ENCODE assay signal across 9 mouse cellular contexts in the genomic region with DNA sequence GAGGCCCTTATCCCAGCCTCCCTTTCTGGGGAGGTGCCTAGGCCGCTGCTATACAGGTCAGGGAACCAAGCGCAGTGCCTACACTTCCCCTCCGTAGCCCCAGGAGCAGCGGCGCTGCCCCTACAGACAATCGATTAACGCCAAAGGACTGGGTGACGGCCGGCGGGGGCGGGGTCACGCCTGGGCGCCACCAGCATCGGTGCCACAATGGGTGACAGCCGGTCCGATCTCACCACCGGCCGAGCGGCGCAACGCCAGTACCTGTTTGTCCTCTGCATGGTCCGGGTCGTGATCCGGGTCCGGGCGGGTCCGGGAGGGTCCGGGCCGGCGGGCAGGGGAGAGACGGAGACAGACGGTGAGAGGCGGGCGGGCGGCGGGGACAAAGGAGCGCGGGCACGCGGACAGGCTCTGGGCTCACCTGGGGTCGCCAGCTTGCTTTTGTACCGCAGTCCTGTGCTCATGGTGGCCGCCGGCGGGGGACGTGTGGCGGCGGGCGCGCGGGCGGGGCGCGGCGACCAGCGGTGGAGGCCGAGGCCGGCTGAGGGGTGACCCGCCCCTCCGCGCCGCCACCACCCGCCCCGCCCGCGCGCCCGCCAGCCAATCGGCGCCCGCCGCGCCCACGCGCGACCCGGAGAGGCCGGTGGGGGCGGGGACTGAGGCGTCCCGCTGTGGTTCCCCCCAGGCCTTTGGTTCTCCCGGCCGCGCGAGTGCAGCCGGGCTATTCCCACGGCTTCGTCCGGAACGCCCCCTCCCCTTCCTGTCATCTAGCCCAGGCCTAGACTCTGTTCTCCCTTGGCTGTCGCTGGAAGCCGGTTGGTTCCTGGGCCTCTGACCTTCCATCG. TPM values are rescaled to one million over a fixed set of nuclear protein-coding genes. Genes with fewer than 3 reads are reported as not detected.
DNase-seq lines count a peak whose midpoint lies in the region; ATAC-seq and TF ChIP-seq lines count a peak whose summit lies in the region.
"Had no signal": no experiment of that assay in that cellular context is flagged by ENCODE, and none has a peak within 500 bp of the region (broad histone marks: within the 10 kb centered on the region; RNA-seq: fewer than 3 reads in every experiment).

Gene Sept5 (minus strand): TSS at position 565 of the 842 bp plus-strand sequence.

- peak within 1 kb of the TSS; percentile 87 for H3K4me3 ChIP-seq in forebrain, embryonic 15.5 days
- H3K4me3 ChIP-seq in layer of hippocampus, adult 2 months = peak within 1 kb of the TSS; percentile 68
- peak within 1 kb of the TSS; percentile 74 for H3K4me3 ChIP-seq in lung, embryonic 14.5 days (ENCODE audit: low read depth, low read length)

- ATAC-seq in Patski = peak; percentile 34
- peak; percentile 46 for ATAC-seq in forebrain, embryonic 15.5 days (replicated peaks)
- ATAC-seq in lung, embryonic 14.5 days (ENCODE audit: insufficient read depth) = peak; percentile 48
- ATAC-seq in activated CD4-positive, CD25-positive, alpha-beta regulatory T cell, adult 4 months = no peak

- peaks cover 7% of the 10 kb centered on the region for H3K36me3 ChIP-seq in forebrain, embryonic 15.5 days
- H3K36me3 ChIP-seq in lung, embryonic 14.5 days (ENCODE audit: insufficient read depth) = 0 out of 2 replicates have a peak, but pooled peaks cover 1% of the 10 kb centered on the region

- POLR2A ChIA-PET in Patski (lab: Charles Lee) = no interaction called here

- H3K4me1 ChIP-seq in forebrain, embryonic 15.5 days = peaks cover 43% of the 10 kb centered on the region
- H3K4me1 ChIP-seq in lung, embryonic 14.5 days (ENCODE audit: insufficient read depth) = peaks cover 15% of the 10 kb centered on the region

- in situ Hi-C loops in Patski (cut with MboI; ENCODE audit: low pct_unique_long_range_greater_than_20kb) = no loop called here

- no peak for DNase-seq in Patski (ENCODE audit: low read depth, low spot score)
- DNase-seq in cerebellum, adult 11-12 months = peak; percentile 84
- DNase-seq in heart, postnatal 25 days (ENCODE audit: low spot score) = peak; percentile 59
- DNase-seq in layer of hippocampus, adult 2 months (ENCODE audit: low spot score in 2 of 2) = peak in 1 of 2 experiments; percentile 72
- DNase-seq in lung, embryonic 14.5 days = peak; percentile 77
- peak; percentile 58 for DNase-seq in ovary, adult 18-20 months (ENCODE audit: low spot score)

- H3K27ac ChIP-seq in forebrain, embryonic 15.5 days (replicated peaks) = peak within 1 kb of the TSS; percentile 79
- H3K27ac ChIP-seq in layer of hippocampus, adult 2 months = peak within 1 kb of the TSS; percentile 91
- H3K27ac ChIP-seq in lung, embryonic 14.5 days (ENCODE audit: low read depth) = no peak within 1 kb of the TSS
- H3K27ac ChIP-seq: macrophage had no signal

- no peaks in the 10 kb centered on the region for H3K27me3 ChIP-seq in Patski
- H3K27me3 ChIP-seq in forebrain, embryonic 15.5 days = peaks cover 15% of the 10 kb centered on the region
- peaks cover 34% of the 10 kb centered on the region for H3K27me3 ChIP-seq in lung, embryonic 14.5 days (ENCODE audit: insufficient read depth, low read length)

- intact Hi-C loops in heart, postnatal 25 days (cut with DNase I) = loop anchor here (5.0 to 10.0 kb wide), 2 partner anchors 168 to 735 kb away; partner anchors contain the start of genes Dgcr2, Gm20518, Tssk1 and Tssk2

- CTCF ChIA-PET in Patski (lab: Charles Lee) = interaction anchor here (2.6 kb wide), 1 partner anchor 49 kb away, joined by 9 read pairs; no protein-coding TSS in a partner anchor

- H3K9ac ChIP-seq in forebrain, embryonic 15.5 days (replicated peaks) = peak within 1 kb of the TSS; percentile 96
- H3K9ac ChIP-seq in lung, embryonic 14.5 days = peak within 1 kb of the TSS; percentile 73

- TF ChIP-seq CTCF in Patski (IDR thresholded peaks at IDR 0.05) = no peak
- TF ChIP-seq CTCF in layer of hippocampus, adult 2 months (conservative IDR thresholded peaks at IDR 0.05) = no peak
- no peak for TF ChIP-seq CTCF in lung, embryonic 14.5 days (IDR thresholded peaks at IDR 0.05; ENCODE audit: low read depth)

- H3K9me3 ChIP-seq in forebrain, embryonic 15.5 days = no peaks in the 10 kb centered on the region
- H3K9me3 ChIP-seq in lung, embryonic 14.5 days (ENCODE audit: low read depth, low read length) = no peaks in the 10 kb centered on the region

- H3K4me2 ChIP-seq in forebrain, embryonic 15.5 days (replicated peaks) = peak within 1 kb of the TSS; percentile 87
- H3K4me2 ChIP-seq in lung, embryonic 14.5 days = peak within 1 kb of the TSS; percentile 88

- WGBS in forebrain, embryonic 15.5 days = under 1% methylated on average over 55 of the region's 93 CpGs
- under 1% methylated on average over 67 of the region's 93 CpGs for WGBS in lung, embryonic 14.5 days

RNA-seq across cellular contexts. Expression of gene Sept5, which starts in this region (rescaled TPM):
- polyA plus RNA-seq in Patski (2021) = 28.2 TPM
- polyA plus RNA-seq in forebrain, embryonic 15.5 days (2015; fragmentation: Nextera tagmentation; extraction: Ambion mirVana) = 194 and 203 TPM in 2 replicates
- 1 to 10 TPM; 3.9 to 4.6 TPM for total RNA-seq in heart, postnatal 25 days (2021)
- 100 to 1,000 TPM; 560 to 619 TPM for total RNA-seq in layer of hippocampus, adult 2 months (2021)
- 19.3 and 20.1 TPM in 2 replicates for polyA plus RNA-seq in lung, embryonic 14.5 days (2014; fragmentation: Nextera tagmentation; extraction: Ambion mirVana)
- polyA plus RNA-seq in activated CD4-positive, CD25-positive, alpha-beta regulatory T cell, adult 4 months (2017; shearing (Covaris generic)) = under 1 TPM; 0.28 to 0.51 TPM

Comparison
In these comparisons a context has a peak if more than half of its experiments do, and no peak if none do; other contexts are left out.
1. RNA of gene Sept5 (total RNA-seq): 560 to 619 TPM in layer of hippocampus, adult 2 months; 3.9 to 4.6 TPM in heart, postnatal 25 days; every median in the first group is over 10 times any median in the second.
2. RNA of gene Sept5 (polyA plus RNA-seq): 194 to 203 TPM in forebrain, embryonic 15.5 days, 28.2 TPM in Patski (single experiment) and 19.3 to 20.1 TPM in lung, embryonic 14.5 days; 0.28 to 0.51 TPM in activated CD4-positive, CD25-positive, alpha-beta regulatory T cell, adult 4 months; every median in the first group is over 10 times any median in the second.
3. Peak in every context shown above with its lines, with median percentiles within 50 percentile points of each other: H3K4me3 ChIP-seq.